In genomic region chr15:73934236-73935195, GRCm38 (mm10) we compare ENCODE assay signal across 19 mouse cellular contexts.
DNase-seq lines count a peak whose midpoint lies in the region; ATAC-seq and TF ChIP-seq lines count a peak whose summit lies in the region.
"Had no signal": no experiment of that assay in that cellular context is flagged by ENCODE, and none has a peak within 500 bp of the region (broad histone marks: within the 10 kb centered on the region; RNA-seq: fewer than 3 reads in every experiment).

No protein-coding gene starts in this region.

- H3K4me3 ChIP-seq in lung, adult 2 months (replicated peaks; ENCODE audit: extremely low read depth, low read depth, low read length), result no peak overlapping the region
- H3K4me3 ChIP-seq: embryonic facial prominence, embryonic 10.5 days; embryonic facial prominence, embryonic 13.5 days; gastrocnemius, adult 2 months; hindbrain, embryonic 10.5 days; hindbrain, embryonic 13.5 days; intestine, embryonic 15.5 days had no signal

- no peaks in the 10 kb centered on the region for H3K4me1 ChIP-seq in lung, adult 2 months (ENCODE audit: control insufficient read depth, insufficient read depth, low read length)
- H3K4me1 ChIP-seq: embryonic facial prominence, embryonic 13.5 days; intestine, embryonic 15.5 days had no signal

- no peak for TF ChIP-seq POLR2A in lung, adult 2 months (IDR thresholded peaks at IDR 0.05; ENCODE audit: borderline replicate concordance, extremely low read depth, low read depth, low read length)

- WGBS in lung, adult 2 months, result 31% methylated on average over 8 of the region's 8 CpGs

- peak; percentile 67; the same call in 1 of the 2 replicates for ATAC-seq in erythroblast, adult 5-6 weeks (replicated peaks; ENCODE audit: low FRiP score, poor library complexity, severe bottlenecking)
- ATAC-seq in megakaryocyte-erythroid progenitor cell, adult 5-6 weeks (replicated peaks; ENCODE audit: low FRiP score, low TSS enrichment, poor library complexity, severe bottlenecking), result peak; percentile 53; the same call in 1 of the 2 replicates
- no peak for ATAC-seq in CD4-positive, CD25-positive, alpha-beta regulatory T cell, adult 4 months
- ATAC-seq: intestine, embryonic 15.5 days had no signal

- no peak for TF ChIP-seq CTCF in lung, adult 2 months (IDR thresholded peaks at IDR 0.05; ENCODE audit: insufficient read depth, low read length)

- DNase-seq in cerebellum, postnatal 14 days, result peak; percentile 49 to 62
- no peak for DNase-seq in cerebellum, postnatal 36 days
- DNase-seq in lung, postnatal 10 days, result peak; percentile 15
- no peak for DNase-seq in lung, adult 2 months
- DNase-seq: adrenal gland, postnatal 10 days; B cell, adult 2 months; cerebellum, adult 11 months; cerebellum, adult 9-11 months; gastrocnemius, adult 2 months; gastrocnemius, postnatal 14 days; kidney, adult 11 months had no signal

Comparison
In these comparisons a context has a peak if more than half of its experiments do, and no peak if none do; other contexts are left out.
1. DNase-seq: peak in cerebellum, postnatal 14 days (2 of 2) and lung, postnatal 10 days (single experiment); none in cerebellum, postnatal 36 days (0 of 2) and lung, adult 2 months (single experiment).